Mouse (Mus musculus) limb, embryonic 10.5 days (tissue): ENCODE data around the gene Rasal3. TPM values are rescaled to one million over a fixed set of nuclear protein-coding genes. Genes with fewer than 3 reads are reported as not detected.

Experiments used
- DNase-seq: peaks from one replicate; pipeline ENCODE4 v3.0.0-alpha.2; 2017; ENCODE audit warnings: low spot score
- H3K27ac ChIP-seq: fragments of 300-500 bp; sonication (generic); 2 replicates; pipeline ENCODE4 v1.5.1; 2016; ENCODE audit warnings: mild to moderate bottlenecking
- H3K27me3 ChIP-seq: fragments of 300-500 bp; sonication (generic); 2 replicates; pipeline ENCODE4 v1.6.1; 2016; ENCODE audit warnings: low read depth, mild to moderate bottlenecking; ENCODE audit not compliant: poor library complexity, severe bottlenecking
- H3K36me3 ChIP-seq: fragments of 300-500 bp; sonication (generic); 2 replicates; pipeline ENCODE4 v1.6.1; 2016; ENCODE audit warnings: mild to moderate bottlenecking, moderate library complexity
- H3K4me1 ChIP-seq: fragments of 300-500 bp; sonication (generic); 2 replicates; pipeline ENCODE4 v1.6.1; 2016
- H3K4me3 ChIP-seq: fragments of 300-500 bp; sonication (generic); 2 replicates; pipeline ENCODE4 v1.5.1; 2016; ENCODE audit warnings: mild to moderate bottlenecking, moderate library complexity
- H3K9me3 ChIP-seq: fragments of 300-500 bp; sonication (generic); replicated peaks from 2 replicates; pipeline ENCODE4 v1.6.1; 2016; ENCODE audit warnings: mild to moderate bottlenecking
- WGBS: fragments of 180-500 bp; shearing (Covaris S2); methylation state at CpG from one replicate; pipeline ENCODE4 v1.1.7; 2016; 5-methylcytosine and 5-hydroxymethylcytosine counted together
- polyA plus RNA-seq: library from polyadenylated mRNA; unstranded; fragments of >200 nt; fragmentation: Nextera tagmentation; extraction: Ambion mirVana; gene quantifications from 2 replicates; pipeline ENCODE4 v1.2.1, GENCODE M21; 2016

Rasal3 gene
- polyA plus RNA-seq, 1 experiment from 2014 or later, result 0.33 TPM

- Histone ChIP-seq H3K4me1 (no peaks in the 10 kb centered on the region), H3K36me3 (no peaks in the 10 kb centered on the region), H3K4me3 (no peak overlapping the region), H3K9me3 (no peaks in the 10 kb centered on the region), H3K27me3 (peaks cover 40% of the 10 kb centered on the region), H3K27ac (no peak overlapping the region)
- no peak for DNase-seq
- 82% methylated on average over 2 of the region's 2 CpGs for WGBS
These were observed 16.6 kb upstream of the Rasal3 start for GRCm38 (mm10) chr17:32419989-32420388.

DNA sequence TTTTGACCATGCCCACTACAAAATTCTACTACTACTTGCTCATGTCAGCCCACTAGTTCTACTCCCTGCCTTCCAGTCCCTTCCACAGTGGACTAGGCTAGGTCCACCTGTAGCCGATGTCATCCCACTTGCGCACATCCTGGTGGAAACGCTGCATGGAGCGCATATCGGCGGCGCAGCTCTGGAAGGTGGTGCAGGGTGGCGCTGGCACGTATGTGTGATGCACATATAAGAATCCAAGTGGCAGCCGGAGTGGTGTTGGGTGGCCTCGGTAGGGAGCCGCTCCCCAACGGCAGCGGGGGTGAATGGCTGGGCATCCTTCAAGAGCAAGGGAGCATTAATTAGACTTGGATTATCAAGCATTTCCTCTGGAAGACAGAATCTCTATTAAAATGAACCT is 13.4 kb upstream of the Rasal3 start:
- 92% methylated on average over 14 of the region's 14 CpGs for WGBS
- H3K27ac ChIP-seq, result no peak overlapping the region

GRCm38 (mm10) chr17:32415417-32416020 is 12.1 kb upstream of the Rasal3 start:
- DNase-seq, result no peak
- Histone ChIP-seq H3K27ac (no peak overlapping the region), H3K27me3 (peaks cover 50% of the 10 kb centered on the region), H3K36me3 (no peaks in the 10 kb centered on the region), H3K4me3 (peak overlapping the region; percentile 21; the same call in 1 of the 2 replicates), H3K9me3 (no peaks in the 10 kb centered on the region), H3K4me1 (no peaks in the 10 kb centered on the region)
- WGBS, result 37% methylated on average over 24 of the region's 24 CpGs

More for the DNA sequence above, 13.4 kb upstream of the Rasal3 start:
- Histone ChIP-seq H3K36me3 (no peaks in the 10 kb centered on the region), H3K9me3 (no peaks in the 10 kb centered on the region), H3K27me3 (peaks cover 50% of the 10 kb centered on the region), H3K4me3 (no peak overlapping the region), H3K4me1 (no peaks in the 10 kb centered on the region)
- DNase-seq, result no peak

- WGBS, result 92% methylated on average over 6 of the region's 6 CpGs
- no peaks in the 10 kb centered on the region for H3K4me1 ChIP-seq
- H3K4me3 ChIP-seq, result no peak overlapping the region
- H3K27ac ChIP-seq, result no peak overlapping the region
- no peak for DNase-seq
- H3K27me3 ChIP-seq, result peaks cover 29% of the 10 kb centered on the region
- H3K9me3 ChIP-seq, result no peaks in the 10 kb centered on the region
- no peaks in the 10 kb centered on the region for H3K36me3 ChIP-seq
These were observed 8.5 kb upstream of the Rasal3 start for GRCm38 (mm10) chr17:32411898-32412297.

DNA sequence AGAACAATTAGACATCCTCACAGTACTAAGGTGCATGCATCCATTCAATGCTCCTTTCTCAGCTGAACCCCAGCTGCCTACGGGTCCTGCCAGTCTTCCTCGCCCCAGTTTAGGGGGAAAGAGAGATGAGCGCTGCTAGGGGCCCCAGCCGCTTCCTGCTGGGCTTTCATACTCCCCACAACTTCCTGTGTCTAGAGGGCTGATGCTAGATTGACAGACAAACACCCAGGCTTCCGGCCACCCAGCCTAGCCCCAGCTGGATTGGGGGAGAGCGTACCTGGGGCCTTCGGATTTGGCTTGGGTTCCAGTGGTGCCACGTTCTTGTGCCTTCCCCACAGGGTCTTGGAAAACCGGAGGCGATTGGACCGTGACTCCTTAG is 615 bp downstream of the Rasal3 start:
- no peak overlapping the region for H3K4me3 ChIP-seq
- no peak for DNase-seq
- no peaks in the 10 kb centered on the region for H3K4me1 ChIP-seq
- H3K36me3 ChIP-seq, result no peaks in the 10 kb centered on the region
- no peak overlapping the region; the same call in 1 of the 2 replicates for H3K27ac ChIP-seq
- H3K27me3 ChIP-seq, result peaks cover 30% of the 10 kb centered on the region
- 77% methylated on average over 11 of the region's 11 CpGs for WGBS
- no peaks in the 10 kb centered on the region for H3K9me3 ChIP-seq

- Histone ChIP-seq H3K27me3 (peaks cover 36% of the 10 kb centered on the region), H3K4me1 (no peaks in the 10 kb centered on the region), H3K36me3 (no peaks in the 10 kb centered on the region), H3K27ac (no peak overlapping the region), H3K9me3 (no peaks in the 10 kb centered on the region), H3K4me3 (no peak overlapping the region)
- 88% methylated on average over 9 of the region's 9 CpGs for WGBS
- no peak for DNase-seq
These were observed 1.2 kb downstream of the Rasal3 start for GRCm38 (mm10) chr17:32402011-32402778.

DNA sequence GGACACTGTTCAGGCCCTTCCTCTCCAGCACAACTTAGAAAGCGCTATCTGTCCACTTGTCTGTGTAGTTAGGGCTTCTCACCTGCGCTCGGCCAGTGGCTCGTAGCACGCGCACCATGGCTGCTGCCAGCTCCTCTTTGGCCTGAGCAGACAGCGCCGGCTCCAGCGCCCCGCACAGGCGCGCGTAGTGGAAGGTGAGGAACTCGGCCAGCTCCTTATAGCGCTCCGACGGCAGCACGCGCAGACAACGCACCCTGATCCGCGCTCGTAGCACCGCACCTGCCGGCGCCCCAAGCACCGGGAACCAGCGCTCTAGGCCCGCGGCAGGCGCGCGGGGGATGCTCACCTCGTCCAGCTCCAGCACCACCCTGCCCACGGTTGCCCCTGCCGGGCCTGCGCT is 7.1 kb downstream of the Rasal3 start:
- H3K4me3 ChIP-seq, result peak overlapping the region; percentile 39
- WGBS, result 6% methylated on average over 37 of the region's 37 CpGs
- no peaks in the 10 kb centered on the region for H3K36me3 ChIP-seq
- peak; percentile 35 for DNase-seq
- no peaks in the 10 kb centered on the region for H3K9me3 ChIP-seq
- peaks cover 14% of the 10 kb centered on the region for H3K4me1 ChIP-seq
- peaks cover 95% of the 10 kb centered on the region for H3K27me3 ChIP-seq
- H3K27ac ChIP-seq, result no peak overlapping the region

DNA sequence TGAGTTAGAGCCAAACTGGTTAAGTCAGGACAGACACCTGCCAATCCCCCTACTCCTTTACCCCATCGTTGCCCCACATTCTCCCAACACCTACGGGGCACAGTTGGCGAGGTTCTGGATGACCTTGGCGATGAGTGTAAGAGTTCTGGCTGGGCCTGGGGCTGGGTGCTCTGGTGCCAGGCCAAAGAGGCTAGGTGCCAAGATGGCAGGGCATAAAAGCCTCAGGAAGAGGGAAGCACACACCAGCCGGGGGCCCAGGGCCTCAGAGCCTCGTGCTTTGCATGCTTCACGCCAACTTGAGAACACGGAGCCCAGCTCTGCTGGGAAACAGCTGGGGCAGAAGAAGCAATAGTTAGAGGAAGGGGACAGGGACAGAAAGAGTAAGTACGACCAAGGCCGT is 9.4 kb downstream of the Rasal3 start:
- DNase-seq, result no peak
- Histone ChIP-seq H3K36me3 (no peaks in the 10 kb centered on the region), H3K9me3 (no peaks in the 10 kb centered on the region), H3K4me3 (no peak overlapping the region), H3K4me1 (peaks cover 20% of the 10 kb centered on the region), H3K27me3 (peaks cover 90% of the 10 kb centered on the region), H3K27ac (no peak overlapping the region)
- 91% methylated on average over 10 of the region's 10 CpGs for WGBS

- Histone ChIP-seq H3K27ac (peak within 1 kb of the TSS; percentile 93), H3K9me3 (no peaks in the 10 kb centered on the region), H3K4me1 (peaks cover 27% of the 10 kb centered on the region), H3K27me3 (peaks cover 42% of the 10 kb centered on the region), H3K36me3 (peaks cover 10% of the 10 kb centered on the region; the same call in 1 of the 2 replicates), H3K4me3 (peak within 1 kb of the TSS; percentile 81)
- peak; percentile 93 for DNase-seq
- WGBS, result 0% methylated on average over 30 of the region's 44 CpGs
These were observed 14.2 kb downstream of the Rasal3 start, which contains the start of gene Wiz for GRCm38 (mm10) chr17:32389101-32389659. Gene Wiz (minus strand): TSS chr17:32389439.

- WGBS, result 1% methylated on average over 39 of the region's 39 CpGs
- no peak for DNase-seq
These were observed 14.8 kb downstream of the Rasal3 start for GRCm38 (mm10) chr17:32388370-32389100.

GRCm38 (mm10) chr17:32387986-32388369 is 15.4 kb downstream of the Rasal3 start:
- Histone ChIP-seq H3K4me3 (peak overlapping the region; percentile 81), H3K4me1 (peaks cover 27% of the 10 kb centered on the region), H3K9me3 (no peaks in the 10 kb centered on the region), H3K36me3 (peaks cover 17% of the 10 kb centered on the region), H3K27ac (no peak overlapping the region), H3K27me3 (peaks cover 30% of the 10 kb centered on the region)
- 33% methylated on average over 7 of the region's 7 CpGs for WGBS
- no peak for DNase-seq

More at GRCm38 (mm10) chr17:32388370-32389100, 14.8 kb downstream of the Rasal3 start:
- peak overlapping the region; percentile 81 for H3K4me3 ChIP-seq
- peak overlapping the region; percentile 93 for H3K27ac ChIP-seq
- H3K9me3 ChIP-seq, result no peaks in the 10 kb centered on the region
- H3K27me3 ChIP-seq, result peaks cover 36% of the 10 kb centered on the region
- H3K36me3 ChIP-seq, result peaks cover 14% of the 10 kb centered on the region; the same call in 1 of the 2 replicates
- H3K4me1 ChIP-seq, result peaks cover 27% of the 10 kb centered on the region

GRCm38 (mm10) chr17:32386659-32387432 is 16.5 kb downstream of the Rasal3 start:
- peaks cover 22% of the 10 kb centered on the region for H3K4me1 ChIP-seq
- peak; percentile 32 for DNase-seq
- H3K9me3 ChIP-seq, result no peaks in the 10 kb centered on the region
- no peak overlapping the region for H3K27ac ChIP-seq
- 70% methylated on average over 9 of the region's 9 CpGs for WGBS
- H3K36me3 ChIP-seq, result peaks cover 22% of the 10 kb centered on the region
- peaks cover 19% of the 10 kb centered on the region for H3K27me3 ChIP-seq
- H3K4me3 ChIP-seq, result no peak overlapping the region
